Mouse (Mus musculus) kidney, embryonic 16.5 days (tissue): ENCODE results near the gene Arl6ip4. TPM values are rescaled to one million over a fixed set of nuclear protein-coding genes. Genes with fewer than 3 reads are reported as not detected.
A peak's percentile ranks its signal among the peaks of the same experiment; 100 is the strongest.

Experiments
- ATAC-seq: fragments of 200-750 bp; cut with Nextera tagmentation; 2 replicates; pipeline ENCODE4 v1.8.0; 2017; ENCODE audit warnings: moderate TSS enrichment; ENCODE audit not compliant: low FRiP score, low TSS enrichment
- H3K27ac ChIP-seq: fragments of 300-500 bp; sonication (generic); 2 replicates; pipeline ENCODE4 v1.5.1; 2014; ENCODE audit warnings: low read length
- H3K27me3 ChIP-seq: fragments of 300-500 bp; sonication (generic); 2 replicates; pipeline ENCODE4 v1.6.1; 2014; ENCODE audit warnings: low read length, control low read depth, mixed read lengths; ENCODE audit not compliant: insufficient read depth
- H3K36me3 ChIP-seq: fragments of 300-500 bp; sonication (generic); 2 replicates; pipeline ENCODE4 v1.6.1; 2014; ENCODE audit warnings: low read length, control low read depth, mixed read lengths; ENCODE audit not compliant: insufficient read depth
- H3K4me1 ChIP-seq: fragments of 300-500 bp; sonication (generic); 2 replicates; pipeline ENCODE4 v1.6.1; 2014; ENCODE audit warnings: low read length, control low read depth, mixed read lengths; ENCODE audit not compliant: insufficient read depth
- H3K4me2 ChIP-seq: fragments of 300-500 bp; sonication (generic); replicated peaks from 2 replicates; pipeline ENCODE4 v1.6.1; 2014; ENCODE audit warnings: low read depth, low read length
- H3K4me3 ChIP-seq: fragments of 300-500 bp; sonication (generic); 2 replicates; pipeline ENCODE4 v1.5.1; 2014; ENCODE audit warnings: mild to moderate bottlenecking, low read length
- H3K9ac ChIP-seq: fragments of 300-500 bp; sonication (generic); replicated peaks from 2 replicates; pipeline ENCODE4 v1.6.1; 2014; ENCODE audit warnings: low read length
- H3K9me3 ChIP-seq: fragments of 300-500 bp; sonication (generic); 2 replicates; pipeline ENCODE4 v1.6.1; 2016; ENCODE audit warnings: low read length, control low read depth
- WGBS: fragments of 180-500 bp; shearing (Covaris S2); extraction: QIAGEN DNeasy Blood & Tissue Kit; methylation state at CpG from one replicate; pipeline ENCODE4 v1.1.7; 2014; 5-methylcytosine and 5-hydroxymethylcytosine counted together
- polyA plus RNA-seq: library from polyadenylated mRNA; unstranded; fragments of >200 nt; fragmentation: Nextera tagmentation; extraction: Ambion mirVana; gene quantifications from 2 replicates; pipeline ENCODE4 v1.2.1, GENCODE M21; 2015

The Arl6ip4 gene
- polyA plus RNA-seq, 1 experiment from 2014 or later = 102 TPM

GRCm38 (mm10) chr5:124079880-124080279 is 36.0 kb upstream of the Arl6ip4 start:
- no peaks in the 10 kb centered on the region for H3K27me3 ChIP-seq
- no peak overlapping the region for H3K27ac ChIP-seq
- no peak overlapping the region for H3K9ac ChIP-seq
- no peak overlapping the region for H3K4me2 ChIP-seq
- no peaks in the 10 kb centered on the region for H3K36me3 ChIP-seq
- H3K9me3 ChIP-seq = no peaks in the 10 kb centered on the region
- ATAC-seq = no peak
- peaks cover 20% of the 10 kb centered on the region for H3K4me1 ChIP-seq
- WGBS = 92% methylated on average over 17 of the region's 17 CpGs
- no peak overlapping the region for H3K4me3 ChIP-seq

- Histone ChIP-seq H3K27me3 (no peaks in the 10 kb centered on the region), H3K4me2 (no peak overlapping the region), H3K9ac (no peak overlapping the region), H3K36me3 (no peaks in the 10 kb centered on the region), H3K27ac (no peak overlapping the region), H3K4me1 (peaks cover 3% of the 10 kb centered on the region; the same call in 1 of the 2 replicates), H3K9me3 (no peaks in the 10 kb centered on the region), H3K4me3 (no peak overlapping the region)
- WGBS = 82% methylated on average over 10 of the region's 10 CpGs
- ATAC-seq = no peak
Measured at GRCm38 (mm10) chr5:124082447-124082846, 33.4 kb upstream of the Arl6ip4 start.

- H3K9ac ChIP-seq = no peak overlapping the region
- no peaks in the 10 kb centered on the region for H3K27me3 ChIP-seq
- no peak overlapping the region for H3K27ac ChIP-seq
- no peak overlapping the region for H3K4me2 ChIP-seq
- H3K9me3 ChIP-seq = no peaks in the 10 kb centered on the region
- ATAC-seq = no peak
- peaks cover 3% of the 10 kb centered on the region; the same call in 1 of the 2 replicates for H3K4me1 ChIP-seq
- WGBS = 89% methylated on average over 17 of the region's 17 CpGs
- H3K36me3 ChIP-seq = no peaks in the 10 kb centered on the region
- H3K4me3 ChIP-seq = no peak overlapping the region
Measured at GRCm38 (mm10) chr5:124082941-124083688, 32.8 kb upstream of the Arl6ip4 start.

- H3K9ac ChIP-seq = no peak overlapping the region
- no peak overlapping the region for H3K4me3 ChIP-seq
- no peak overlapping the region for H3K4me2 ChIP-seq
- H3K36me3 ChIP-seq = no peaks in the 10 kb centered on the region
- peaks cover 3% of the 10 kb centered on the region; the same call in 1 of the 2 replicates for H3K4me1 ChIP-seq
- ATAC-seq = no peak
- no peaks in the 10 kb centered on the region for H3K27me3 ChIP-seq
- H3K27ac ChIP-seq = no peak overlapping the region
- 69% methylated on average over 14 of the region's 14 CpGs for WGBS
- H3K9me3 ChIP-seq = no peaks in the 10 kb centered on the region
Measured at GRCm38 (mm10) chr5:124083850-124084587, 31.9 kb upstream of the Arl6ip4 start.

DNA sequence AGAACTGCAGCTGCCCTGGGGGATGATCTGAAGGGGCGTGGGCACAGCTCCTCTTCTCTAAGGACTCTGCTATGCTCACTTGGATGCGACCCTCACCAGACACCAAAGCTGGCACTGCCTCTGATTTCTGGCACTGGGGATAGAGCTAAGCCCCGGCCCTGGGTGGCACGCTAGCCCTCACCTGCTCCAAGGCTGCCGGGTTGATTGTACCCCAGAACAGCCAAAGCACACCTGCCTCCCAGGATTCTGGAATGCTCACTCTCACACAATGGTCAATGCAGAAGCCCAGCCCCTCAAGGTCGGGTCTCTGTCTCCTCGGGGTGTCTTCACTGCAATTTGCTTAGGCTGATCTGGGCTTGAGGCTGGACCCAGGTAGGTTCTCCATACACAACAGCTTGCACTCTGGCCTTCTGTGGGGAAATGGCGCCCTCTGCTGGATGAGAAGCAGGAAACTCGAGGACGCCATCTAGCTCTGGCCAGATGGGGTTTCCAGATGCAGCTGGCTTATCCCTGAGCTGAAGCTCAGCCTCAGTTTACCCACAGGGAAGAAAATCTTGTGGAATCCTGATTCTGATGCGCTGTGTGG is 31.2 kb upstream of the Arl6ip4 start:
- Histone ChIP-seq H3K4me2 (no peak overlapping the region), H3K9ac (no peak overlapping the region), H3K27me3 (no peaks in the 10 kb centered on the region), H3K36me3 (no peaks in the 10 kb centered on the region), H3K9me3 (no peaks in the 10 kb centered on the region), H3K4me3 (no peak overlapping the region), H3K4me1 (peaks cover 3% of the 10 kb centered on the region; the same call in 1 of the 2 replicates), H3K27ac (no peak overlapping the region)
- WGBS = 39% methylated on average over 11 of the region's 11 CpGs
- ATAC-seq = peak; percentile 28

- WGBS = 81% methylated on average over 3 of the region's 3 CpGs
- no peak for ATAC-seq
- Histone ChIP-seq H3K4me1 (peaks cover 3% of the 10 kb centered on the region; the same call in 1 of the 2 replicates), H3K27ac (no peak overlapping the region), H3K9ac (no peak overlapping the region), H3K4me2 (no peak overlapping the region), H3K36me3 (no peaks in the 10 kb centered on the region), H3K9me3 (no peaks in the 10 kb centered on the region), H3K27me3 (no peaks in the 10 kb centered on the region), H3K4me3 (no peak overlapping the region)
Measured at GRCm38 (mm10) chr5:124085513-124085912, 30.4 kb upstream of the Arl6ip4 start.

- 82% methylated on average over 4 of the region's 4 CpGs for WGBS
- H3K9me3 ChIP-seq = no peaks in the 10 kb centered on the region
- H3K4me3 ChIP-seq = no peak overlapping the region
Measured at GRCm38 (mm10) chr5:124086876-124087275, 29.0 kb upstream of the Arl6ip4 start.

GRCm38 (mm10) chr5:124089868-124090267 is 26.0 kb upstream of the Arl6ip4 start:
- H3K36me3 ChIP-seq = no peaks in the 10 kb centered on the region
- no peak overlapping the region for H3K27ac ChIP-seq
- H3K27me3 ChIP-seq = 0 out of 2 replicates have a peak, but pooled peaks cover 3% of the 10 kb centered on the region
- peaks cover 1% of the 10 kb centered on the region; the same call in 1 of the 2 replicates for H3K4me1 ChIP-seq
- H3K9ac ChIP-seq = no peak overlapping the region
- no peak overlapping the region for H3K4me2 ChIP-seq
- H3K9me3 ChIP-seq = no peaks in the 10 kb centered on the region
- WGBS = 81% methylated on average over 23 of the region's 23 CpGs
- H3K4me3 ChIP-seq = no peak overlapping the region
- no peak for ATAC-seq

More at GRCm38 (mm10) chr5:124086876-124087275, 29.0 kb upstream of the Arl6ip4 start:
- no peak overlapping the region for H3K4me2 ChIP-seq
- H3K4me1 ChIP-seq = peaks cover 3% of the 10 kb centered on the region; the same call in 1 of the 2 replicates
- no peak overlapping the region for H3K27ac ChIP-seq
- no peaks in the 10 kb centered on the region for H3K27me3 ChIP-seq
- ATAC-seq = no peak
- H3K9ac ChIP-seq = no peak overlapping the region
- no peaks in the 10 kb centered on the region for H3K36me3 ChIP-seq

DNA sequence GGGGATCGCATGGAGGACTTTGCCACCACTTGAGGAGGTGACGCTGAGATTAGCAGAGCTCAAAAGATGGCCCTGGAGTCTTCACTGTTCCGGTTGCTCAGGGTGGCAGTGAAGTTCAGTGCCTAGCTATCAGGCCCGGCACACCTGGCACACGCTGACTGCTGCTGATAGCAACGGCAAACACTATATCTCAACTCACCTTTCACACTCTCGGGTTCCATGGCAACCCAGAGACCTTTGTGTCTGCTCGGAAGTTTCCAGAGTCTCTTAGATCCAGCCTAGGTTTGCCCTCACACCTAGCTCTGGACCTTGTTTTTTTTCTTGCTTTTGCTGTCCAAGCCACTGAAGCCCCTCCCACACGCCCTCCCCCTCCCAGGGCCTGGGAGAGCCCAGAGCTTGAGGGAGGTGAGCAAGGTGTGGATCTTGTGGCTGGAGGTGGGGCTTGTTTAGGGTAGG is 23.9 kb upstream of the Arl6ip4 start:
- Histone ChIP-seq H3K9ac (no peak overlapping the region), H3K36me3 (no peaks in the 10 kb centered on the region), H3K27ac (no peak overlapping the region), H3K4me2 (no peak overlapping the region), H3K27me3 (0 out of 2 replicates have a peak, but pooled peaks cover 3% of the 10 kb centered on the region), H3K4me3 (no peak overlapping the region), H3K9me3 (no peaks in the 10 kb centered on the region), H3K4me1 (peaks cover 9% of the 10 kb centered on the region)
- ATAC-seq = no peak
- WGBS = 62% methylated on average over 9 of the region's 9 CpGs
